In the genomic region with DNA sequence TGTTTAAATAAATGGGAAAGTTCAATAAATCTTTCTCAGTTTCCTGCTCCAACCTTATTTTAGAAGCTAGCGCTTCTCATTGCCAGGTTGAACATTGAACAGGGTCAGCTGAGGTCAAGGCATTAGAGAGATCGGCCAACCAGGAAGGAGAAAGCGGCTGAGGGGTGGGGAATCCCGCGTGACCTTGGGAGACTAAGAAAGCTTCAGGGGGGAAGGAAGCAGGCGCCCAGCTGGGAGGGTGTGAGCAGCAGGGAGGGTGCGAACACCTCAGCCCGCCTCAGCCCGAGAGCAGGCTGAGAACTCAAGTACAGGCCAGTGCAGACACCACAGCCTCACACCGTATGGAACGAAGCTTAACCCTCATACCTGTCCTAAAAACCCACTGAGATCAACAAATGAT, we compare ENCODE assay signal across 7 mouse cellular contexts. TPM values are rescaled to one million over a fixed set of nuclear protein-coding genes. Genes with fewer than 3 reads are reported as not detected.
A peak's percentile ranks its signal among the peaks of the same experiment; 100 is the strongest.
DNase-seq lines count a peak whose midpoint lies in the region; ATAC-seq lines count a peak whose summit lies in the region.

No protein-coding gene starts in this region.

- H3K27ac ChIP-seq in forebrain, embryonic 11.5 days (ENCODE audit: low read depth, low read length): no peak overlapping the region

- H3K9me3 ChIP-seq in forebrain, embryonic 11.5 days (ENCODE audit: control insufficient read depth, low read length): no peaks in the 10 kb centered on the region

- H3K27me3 ChIP-seq in forebrain, embryonic 11.5 days (ENCODE audit: control insufficient read depth, insufficient read depth, low read length): no peaks in the 10 kb centered on the region

- no peak overlapping the region for H3K9ac ChIP-seq in forebrain, embryonic 11.5 days (ENCODE audit: low read length)

- 60% methylated on average over 11 of the region's 11 CpGs for WGBS in forebrain, embryonic 11.5 days

- H3K4me3 ChIP-seq in forebrain, embryonic 11.5 days (ENCODE audit: low read depth, low read length): no peak overlapping the region

- H3K36me3 ChIP-seq in forebrain, embryonic 11.5 days (ENCODE audit: control insufficient read depth, insufficient read depth, low read length): no peaks in the 10 kb centered on the region; the same call in 1 of the 2 replicates

- H3K4me1 ChIP-seq in forebrain, embryonic 11.5 days (replicated peaks; ENCODE audit: control insufficient read depth, insufficient read depth, low read length): no peaks in the 10 kb centered on the region

- H3K4me2 ChIP-seq in forebrain, embryonic 11.5 days (ENCODE audit: low read depth, low read length, severe bottlenecking): no peak overlapping the region

- 0 out of 2 replicates have a peak, but pooled peaks have one; percentile 9 for ATAC-seq in neutrophil, adult 5-6 weeks (ENCODE audit: extremely low read depth, insufficient number of reproducible peaks, low FRiP score, poor library complexity, severe bottlenecking)
- ATAC-seq in forebrain, embryonic 11.5 days (replicated peaks; ENCODE audit: low FRiP score): no peak

- peak; percentile 63 for DNase-seq in adrenal gland, adult 8-10 months
- DNase-seq in heart, adult 9 months (ENCODE audit: low spot score in 2 of 2): peak; percentile 59 to 68
- DNase-seq in kidney, postnatal 14 days: peak; percentile 91
- DNase-seq in urinary bladder, adult 18-20 months (ENCODE audit: low spot score in 2 of 2): no peak
- DNase-seq in cerebellum, adult 11 months: no peak
- DNase-seq in forebrain, embryonic 11.5 days (ENCODE audit: low spot score): no peak

RNA-seq across cellular contexts. Expression of a gene that starts 22.8 kb away (rescaled TPM):
- 10 to 100 TPM; 24.9 to 38.1 (median 31.0) TPM for total RNA-seq in adrenal gland, adult 8-10 months (2022)
- total RNA-seq in neutrophil, adult 5-6 weeks (2017): 42.4 and 51.3 TPM in 2 replicates
- 10.4 and 13.1 TPM in 2 replicates for polyA plus RNA-seq in forebrain, embryonic 11.5 days (2014; fragmentation: Nextera tagmentation; extraction: Ambion mirVana)

Comparison
In these comparisons a context has a peak if more than half of its experiments do, and no peak if none do; other contexts are left out.
1. DNase-seq: peak in adrenal gland, adult 8-10 months (single experiment), heart, adult 9 months (2 of 2) and kidney, postnatal 14 days (single experiment); none in urinary bladder, adult 18-20 months (0 of 2), cerebellum, adult 11 months (single experiment) and forebrain, embryonic 11.5 days (single experiment).